Mouse (Mus musculus): Measurements from ENCODE around the gene Ptpn13.

Ptpn13 gene

GRCm38 (mm10) chr5:103424678-103425319 lies at the start of gene Ptpn13:
Gene Ptpn13 (plus strand): TSS chr5:103425192.
- DNase-seq, result peak; percentile 98

GRCm38 (mm10) chr5:103375226-103375625 lies 49.8 kb upstream of the Ptpn13 start:
- no peak for DNase-seq

- DNase-seq, result no peak
Measured at GRCm38 (mm10) chr5:103376354-103377295, 48.4 kb upstream of the Ptpn13 start.

- DNase-seq, result no peak
Measured at GRCm38 (mm10) chr5:103377493-103378130, 47.4 kb upstream of the Ptpn13 start.

- no peak for DNase-seq
Measured at GRCm38 (mm10) chr5:103380785-103381527, 44.0 kb upstream of the Ptpn13 start.

GRCm38 (mm10) chr5:103382951-103383350 lies 42.0 kb upstream of the Ptpn13 start:
- DNase-seq, result no peak

- DNase-seq, result no peak
Measured at GRCm38 (mm10) chr5:103384021-103384420, 41.0 kb upstream of the Ptpn13 start.

GRCm38 (mm10) chr5:103387540-103388026 lies 37.4 kb upstream of the Ptpn13 start:
- no peak for DNase-seq

- no peak for DNase-seq
Measured at GRCm38 (mm10) chr5:103389415-103389814, 35.6 kb upstream of the Ptpn13 start.

GRCm38 (mm10) chr5:103393220-103393619 lies 31.8 kb upstream of the Ptpn13 start:
- DNase-seq, result peak; percentile 65

- peak; percentile 75 for DNase-seq
Measured at GRCm38 (mm10) chr5:103393752-103394151, 31.2 kb upstream of the Ptpn13 start.

GRCm38 (mm10) chr5:103395683-103396082 lies 29.3 kb upstream of the Ptpn13 start:
- no peak for DNase-seq

- no peak for DNase-seq
Measured at GRCm38 (mm10) chr5:103397429-103397828, 27.6 kb upstream of the Ptpn13 start.

GRCm38 (mm10) chr5:103404213-103404968 lies 20.6 kb upstream of the Ptpn13 start:
- no peak for DNase-seq

GRCm38 (mm10) chr5:103405921-103406320 lies 19.1 kb upstream of the Ptpn13 start:
- peak; percentile 30 for DNase-seq

- no peak for DNase-seq
Measured at GRCm38 (mm10) chr5:103412020-103412747, 12.8 kb upstream of the Ptpn13 start.

- DNase-seq, result peak; percentile 43
Measured at GRCm38 (mm10) chr5:103414542-103414941, 10.4 kb upstream of the Ptpn13 start.

- DNase-seq, result no peak
Measured at GRCm38 (mm10) chr5:103418009-103418408, 7.0 kb upstream of the Ptpn13 start.

- DNase-seq, result no peak
Measured at GRCm38 (mm10) chr5:103418886-103419285, 6.1 kb upstream of the Ptpn13 start.

GRCm38 (mm10) chr5:103420568-103420967 lies 4.4 kb upstream of the Ptpn13 start:
- no peak for DNase-seq

GRCm38 (mm10) chr5:103422609-103423008 lies 2.4 kb upstream of the Ptpn13 start:
- DNase-seq, result no peak

All from retina, postnatal 1 day (tissue).